In the genomic region with DNA sequence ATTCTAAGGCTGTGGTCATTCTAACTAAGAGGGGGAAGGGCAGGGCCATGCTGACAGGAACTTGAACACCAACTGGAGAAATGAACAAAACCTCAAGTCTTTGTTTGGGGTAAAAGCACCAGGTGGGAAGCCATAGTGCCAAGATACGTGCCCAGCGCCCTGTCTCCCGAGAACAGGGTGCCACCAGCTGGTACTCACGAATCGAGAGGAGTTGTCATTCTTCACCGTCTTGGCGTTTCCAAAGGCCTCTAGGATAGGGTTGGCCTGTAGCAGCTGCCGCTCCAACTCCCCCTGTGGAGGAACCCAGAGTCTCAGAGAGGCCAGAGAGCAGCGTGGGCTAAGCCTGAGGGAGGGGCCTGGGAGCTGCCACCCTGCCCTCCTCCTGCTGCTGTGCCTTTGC, we compare ENCODE assay signal across 26 mouse cellular contexts. TPM values are rescaled to one million over a fixed set of nuclear protein-coding genes. Genes with fewer than 3 reads are reported as not detected.
DNase-seq lines count a peak whose midpoint lies in the region; ATAC-seq and TF ChIP-seq lines count a peak whose summit lies in the region.
"Had no signal": no experiment of that assay in that cellular context is flagged by ENCODE, and none has a peak within 500 bp of the region (broad histone marks: within the 10 kb centered on the region; RNA-seq: fewer than 3 reads in every experiment).

No protein-coding gene starts in this region.

- H3K9ac ChIP-seq in hindbrain, embryonic 11.5 days (ENCODE audit: low read depth, low read length), result no peak overlapping the region
- H3K9ac ChIP-seq in kidney, embryonic 14.5 days (ENCODE audit: low read depth, low read length), result no peak overlapping the region
- H3K9ac ChIP-seq: forebrain, embryonic 13.5 days; hindbrain, embryonic 13.5 days had no signal

- H3K4me1 ChIP-seq in hindbrain, embryonic 10.5 days (replicated peaks), result peaks cover 1% of the 10 kb centered on the region; the same call in 1 of the 2 replicates
- H3K4me1 ChIP-seq in hindbrain, embryonic 11.5 days (replicated peaks; ENCODE audit: control insufficient read depth, insufficient read depth, low read length), result 0 out of 2 replicates have a peak, but pooled peaks cover 2% of the 10 kb centered on the region
- H3K4me1 ChIP-seq in spleen, adult 2 months (ENCODE audit: control insufficient read depth, insufficient read depth, insufficient read length), result peaks cover 3% of the 10 kb centered on the region
- H3K4me1 ChIP-seq in kidney, embryonic 14.5 days (ENCODE audit: control insufficient read depth, insufficient read depth, low read length), result 0 out of 2 replicates have a peak, but pooled peaks cover under 1% of the 10 kb centered on the region
- H3K4me1 ChIP-seq: forebrain, embryonic 13.5 days had no signal

- H3K27ac ChIP-seq in gastrocnemius, adult 2 months, result peak overlapping the region; percentile 80; the same call in 1 of the 2 replicates
- H3K27ac ChIP-seq in hindbrain, embryonic 10.5 days, result peak overlapping the region; percentile 62; the same call in 1 of the 2 replicates
- H3K27ac ChIP-seq in hindbrain, embryonic 11.5 days (ENCODE audit: low read depth, low read length), result no peak overlapping the region
- H3K27ac ChIP-seq in spleen, adult 2 months (ENCODE audit: insufficient read depth, low read length), result peak overlapping the region; percentile 10; the same call in 1 of the 2 replicates
- H3K27ac ChIP-seq in kidney, embryonic 14.5 days (ENCODE audit: low read depth, low read length), result no peak overlapping the region
- H3K27ac ChIP-seq: forebrain, embryonic 10.5 days; forebrain, embryonic 13.5 days; hindbrain, embryonic 13.5 days had no signal

- no peak overlapping the region for H3K4me2 ChIP-seq in hindbrain, embryonic 11.5 days (replicated peaks; ENCODE audit: low read depth, low read length)
- no peak overlapping the region for H3K4me2 ChIP-seq in kidney, embryonic 14.5 days (replicated peaks; ENCODE audit: low read depth, low read length)
- H3K4me2 ChIP-seq: forebrain, embryonic 13.5 days; heart, embryonic 11.5 days; hindbrain, embryonic 13.5 days had no signal

- TF ChIP-seq POLR2A in spleen, adult 2 months (IDR thresholded peaks at IDR 0.05; ENCODE audit: low read depth, low read length), result no peak

- H3K4me3 ChIP-seq in gastrocnemius, adult 2 months, result no peak overlapping the region
- H3K4me3 ChIP-seq in hindbrain, embryonic 10.5 days, result no peak overlapping the region
- H3K4me3 ChIP-seq in hindbrain, embryonic 11.5 days (ENCODE audit: low read depth, low read length), result no peak overlapping the region
- no peak overlapping the region for H3K4me3 ChIP-seq in spleen, adult 2 months (ENCODE audit: extremely low read depth, insufficient read depth, insufficient read length)
- H3K4me3 ChIP-seq in kidney, embryonic 14.5 days (ENCODE audit: low read length), result no peak overlapping the region
- H3K4me3 ChIP-seq: forebrain, embryonic 10.5 days; forebrain, embryonic 13.5 days; hindbrain, embryonic 13.5 days had no signal

- no peak for DNase-seq in gastrocnemius, adult 2 months
- no peak for DNase-seq in gastrocnemius, postnatal 25 days
- no peak for DNase-seq in hindbrain, embryonic 10.5 days (ENCODE audit: low spot score)
- DNase-seq in hindbrain, embryonic 11.5 days (ENCODE audit: low spot score), result no peak
- DNase-seq in spleen, adult 2 months (ENCODE audit: low read depth in 1 of 2, low spot score in 2 of 2), result no peak
- DNase-seq in spleen, adult 12 weeks (ENCODE audit: low spot score), result no peak
- no peak for DNase-seq in left cerebral cortex, postnatal 10 days (ENCODE audit: extremely low spot score in 1 of 2, low spot score in 2 of 2)
- DNase-seq: adrenal gland, postnatal 10 days; adrenal gland, postnatal 36 days; cerebellum, adult 18-20 months; cerebellum, adult 9-10 months; cerebellum, postnatal 14 days; gastrocnemius, postnatal 14 days; heart, postnatal 14 days; heart, postnatal 4 days had no signal

- 93% methylated on average over 9 of the region's 9 CpGs for WGBS in hindbrain, embryonic 10.5 days
- WGBS in hindbrain, embryonic 11.5 days, result 91% methylated on average over 9 of the region's 9 CpGs
- WGBS in spleen, adult 2 months, result 86% methylated on average over 9 of the region's 9 CpGs
- WGBS in kidney, embryonic 14.5 days, result 91% methylated on average over 9 of the region's 9 CpGs

- no peaks in the 10 kb centered on the region for H3K27me3 ChIP-seq in hindbrain, embryonic 10.5 days (ENCODE audit: insufficient read depth, poor library complexity, severe bottlenecking)
- H3K27me3 ChIP-seq in hindbrain, embryonic 11.5 days (ENCODE audit: control insufficient read depth, insufficient read depth, low read length), result no peaks in the 10 kb centered on the region
- H3K27me3 ChIP-seq in spleen, adult 2 months (ENCODE audit: control insufficient read depth, insufficient read depth, low read length), result no peaks in the 10 kb centered on the region
- H3K27me3 ChIP-seq in kidney, embryonic 14.5 days (ENCODE audit: control insufficient read depth, insufficient read depth, low read length), result no peaks in the 10 kb centered on the region
- H3K27me3 ChIP-seq: forebrain, embryonic 13.5 days; hindbrain, embryonic 13.5 days had no signal

- intact Hi-C loops in gastrocnemius, adult 2 months (cut with DNase I), result no loop called here
- intact Hi-C loops in left cerebral cortex, postnatal 10 days (cut with DNase I), result no loop called here

- TF ChIP-seq CTCF in gastrocnemius, adult 2 months (IDR thresholded peaks at IDR 0.05), result no peak
- no peak for TF ChIP-seq CTCF in spleen, adult 2 months (IDR thresholded peaks at IDR 0.05; ENCODE audit: extremely low read depth, insufficient read depth, insufficient read length, insufficient replicate concordance)

- no peak for ATAC-seq in hindbrain, embryonic 11.5 days (ENCODE audit: low FRiP score)
- ATAC-seq in kidney, embryonic 14.5 days (ENCODE audit: low FRiP score, low TSS enrichment), result no peak
- ATAC-seq: activated CD4-positive, CD25-positive, alpha-beta regulatory T cell, adult 4 months; forebrain, embryonic 13.5 days; forebrain, embryonic 16.5 days; hindbrain, embryonic 16.5 days had no signal

- H3K36me3 ChIP-seq in hindbrain, embryonic 10.5 days, result peaks cover 98% of the 10 kb centered on the region
- no peaks in the 10 kb centered on the region for H3K36me3 ChIP-seq in hindbrain, embryonic 11.5 days (ENCODE audit: control insufficient read depth, insufficient read depth, low read length)
- H3K36me3 ChIP-seq in spleen, adult 2 months (ENCODE audit: control insufficient read depth, insufficient read depth, low read length), result peaks cover 81% of the 10 kb centered on the region
- H3K36me3 ChIP-seq in kidney, embryonic 14.5 days (ENCODE audit: control insufficient read depth, insufficient read depth, low read length), result peaks cover 95% of the 10 kb centered on the region

- H3K9me3 ChIP-seq in hindbrain, embryonic 10.5 days, result no peaks in the 10 kb centered on the region
- H3K9me3 ChIP-seq in hindbrain, embryonic 11.5 days (ENCODE audit: control insufficient read depth, low read length), result no peaks in the 10 kb centered on the region
- no peaks in the 10 kb centered on the region for H3K9me3 ChIP-seq in kidney, embryonic 14.5 days (ENCODE audit: control insufficient read depth, low read length)
- H3K9me3 ChIP-seq: forebrain, embryonic 10.5 days; forebrain, embryonic 13.5 days; hindbrain, embryonic 13.5 days had no signal

RNA-seq across cellular contexts. Expression of gene Apol8, which starts 35.3 kb away (rescaled TPM):
- total RNA-seq in gastrocnemius, adult 2 months (2021), result under 1 TPM; 0.08 to 0.31 TPM
- under 1 TPM in 1 of 2 experiments, not detected in 1; 0.21 TPM for total RNA-seq in gastrocnemius, postnatal 25 days (2021)
- 0.14 and 0.20 TPM in 2 replicates for polyA plus RNA-seq in hindbrain, embryonic 10.5 days (2016; fragmentation: Nextera tagmentation; extraction: Ambion mirVana)
- polyA plus RNA-seq in hindbrain, embryonic 11.5 days (2014; fragmentation: Nextera tagmentation; extraction: Ambion mirVana), result 0.06 and 0.20 TPM in 2 replicates
- 4.3 and 5.9 TPM in 2 replicates for polyA plus RNA-seq in spleen, adult 2 months (2012; rRNA removed)
- total RNA-seq in left cerebral cortex, postnatal 10 days (2021), result 1 to 10 TPM in 1 of 2 experiments, under 1 TPM in 1; 0.97 to 1.2 TPM
- not detected in 2 replicates for polyA plus RNA-seq in kidney, embryonic 14.5 days (2014; fragmentation: Nextera tagmentation; extraction: Ambion mirVana)
- total RNA-seq: adrenal gland, adult 18-20 months; adrenal gland, postnatal 36 days; gastrocnemius, postnatal 14 days; heart, adult 8-10 months; heart, postnatal 14 days had no signal
- polyA plus RNA-seq: activated CD4-positive, CD25-positive, alpha-beta regulatory T cell, adult 4 months; embryonic facial prominence, embryonic 14.5 days had no signal

RNA-seq across cellular contexts. Expression of gene Myh9, which starts 49.9 kb away (rescaled TPM):
- 10 to 100 TPM; 37.4 to 57.4 TPM for total RNA-seq in gastrocnemius, adult 2 months (2021)
- 10 to 100 TPM; 51.0 to 72.0 TPM for total RNA-seq in gastrocnemius, postnatal 25 days (2021)
- polyA plus RNA-seq in hindbrain, embryonic 10.5 days (2016; fragmentation: Nextera tagmentation; extraction: Ambion mirVana), result 32.7 and 38.4 TPM in 2 replicates
- 20.7 and 29.8 TPM in 2 replicates for polyA plus RNA-seq in hindbrain, embryonic 11.5 days (2014; fragmentation: Nextera tagmentation; extraction: Ambion mirVana)
- polyA plus RNA-seq in spleen, adult 2 months (2012; rRNA removed), result 138 and 142 TPM in 2 replicates
- total RNA-seq in left cerebral cortex, postnatal 10 days (2021), result 10 to 100 TPM; 58.2 to 58.8 TPM
- polyA plus RNA-seq in kidney, embryonic 14.5 days (2014; fragmentation: Nextera tagmentation; extraction: Ambion mirVana), result 43.8 and 72.3 TPM in 2 replicates

Comparison
In these comparisons a context has a peak if more than half of its experiments do, and no peak if none do; other contexts are left out.
1. H3K27ac ChIP-seq: peak in gastrocnemius, adult 2 months (single experiment), hindbrain, embryonic 10.5 days (single experiment) and spleen, adult 2 months (single experiment); none in hindbrain, embryonic 11.5 days (single experiment) and kidney, embryonic 14.5 days (single experiment).